Mouse (Mus musculus): ENCODE measurements around the gene Foxr2.
A peak's percentile ranks its signal among the peaks of the same experiment; 100 is the strongest.

Foxr2 gene

DNA sequence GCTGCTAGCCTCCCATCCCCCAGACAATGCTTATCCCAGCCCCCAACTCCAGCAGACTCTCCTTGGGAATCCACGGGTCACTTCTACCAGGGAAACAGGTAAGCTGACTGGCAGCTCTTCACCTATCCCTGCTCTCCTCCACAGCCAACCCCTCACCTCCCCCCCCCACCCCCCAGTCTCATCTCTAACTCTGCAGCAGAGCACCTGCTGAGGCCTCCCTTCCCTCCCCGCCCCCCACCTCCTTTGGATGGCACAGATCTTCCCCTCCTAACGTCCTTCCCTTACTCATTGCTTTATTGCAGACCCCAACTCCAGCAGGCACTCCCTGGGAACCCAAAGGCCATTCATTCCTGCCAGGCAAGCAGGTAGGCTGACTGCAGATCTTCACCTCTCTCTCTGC is at the start of gene Foxr2:
Gene Foxr2 (plus strand): TSS at position 301 of the 400 bp plus-strand sequence.
- no peak for DNase-seq (ENCODE audit: low spot score)

DNA sequence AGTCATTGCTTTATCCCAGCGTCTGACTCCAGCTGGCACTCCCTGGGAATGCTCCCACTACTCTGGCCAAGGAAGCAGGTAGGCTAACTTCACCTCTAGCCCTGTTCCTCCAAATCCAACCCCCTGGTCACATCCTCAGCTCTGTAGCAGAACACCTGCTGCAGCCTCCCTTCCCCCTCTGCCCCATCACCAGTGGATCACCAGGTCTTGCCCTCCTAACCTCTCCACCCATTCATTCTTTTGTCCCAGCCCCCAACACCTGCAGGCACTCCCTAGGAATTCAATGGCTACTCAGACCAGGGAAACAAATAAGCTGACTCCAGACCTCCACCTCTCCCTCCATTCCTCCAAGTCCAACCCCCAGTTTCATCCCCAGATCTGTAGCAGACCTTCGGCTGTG is 427 bp downstream of the Foxr2 start:
- DNase-seq (ENCODE audit: low spot score) = no peak

DNA sequence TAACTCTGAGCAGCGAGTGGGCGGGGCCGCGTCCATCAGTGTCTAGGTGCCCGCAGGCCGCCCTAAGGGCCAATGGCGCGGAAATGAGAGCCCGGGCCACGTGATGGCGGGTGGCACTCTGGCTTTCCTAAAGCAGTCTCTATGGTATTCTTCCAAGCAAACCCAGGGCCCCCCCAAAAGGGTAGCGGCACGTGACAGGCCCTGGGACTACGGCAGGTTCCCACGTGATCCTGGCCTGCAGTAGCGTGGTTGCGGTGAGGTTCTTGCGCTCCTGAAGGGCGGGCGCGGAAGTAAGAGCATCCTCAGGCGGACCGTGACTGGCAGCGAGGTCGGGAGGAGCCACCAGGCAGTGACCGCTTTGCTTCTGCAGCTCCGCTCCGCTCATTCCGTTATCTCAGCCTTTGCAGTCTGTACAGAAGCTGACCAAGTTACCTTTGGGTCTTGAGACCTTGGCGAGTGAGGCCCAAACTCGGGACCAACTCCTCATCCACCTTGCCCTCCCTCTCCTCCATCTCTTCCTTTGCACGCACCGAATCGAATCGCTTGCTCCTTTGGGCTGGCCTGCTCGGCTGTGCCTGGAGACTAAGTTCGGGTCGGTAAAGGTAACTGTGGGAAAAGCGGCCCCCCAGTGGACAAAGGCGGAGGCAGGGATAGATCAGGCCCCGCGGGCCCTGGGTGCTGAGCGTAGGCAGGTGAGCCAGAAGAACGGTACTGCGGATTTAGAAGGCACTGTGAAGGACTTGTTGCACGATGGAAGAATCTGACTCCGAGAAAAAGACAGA is 21.3 kb downstream of the Foxr2 start, which contains the start of gene Rragb:
Gene Rragb (plus strand): TSS at position 248 of the 782 bp plus-strand sequence.
- DNase-seq (ENCODE audit: low spot score) = peak; percentile 49

DNA sequence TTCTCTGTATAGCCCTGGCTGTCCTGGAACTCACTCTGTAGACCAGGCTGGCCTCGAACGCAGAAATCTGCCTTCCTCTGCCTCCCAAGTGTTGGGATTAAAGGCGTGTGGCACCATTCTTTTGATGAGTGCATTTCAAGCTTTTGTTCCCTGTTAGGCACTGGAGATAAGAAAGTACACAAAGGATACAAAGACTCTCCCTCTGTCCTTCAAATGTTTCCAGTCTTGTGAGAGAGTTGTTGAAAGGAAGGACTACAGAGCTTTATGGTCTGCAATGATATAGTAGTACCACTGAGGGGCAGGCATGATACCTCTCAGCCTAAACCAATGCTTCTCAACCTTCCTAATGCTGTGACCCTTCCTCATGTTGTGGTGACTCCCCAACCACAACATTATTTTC is 24.1 kb downstream of the Foxr2 start:
- no peak for DNase-seq (ENCODE audit: low spot score)

DNA sequence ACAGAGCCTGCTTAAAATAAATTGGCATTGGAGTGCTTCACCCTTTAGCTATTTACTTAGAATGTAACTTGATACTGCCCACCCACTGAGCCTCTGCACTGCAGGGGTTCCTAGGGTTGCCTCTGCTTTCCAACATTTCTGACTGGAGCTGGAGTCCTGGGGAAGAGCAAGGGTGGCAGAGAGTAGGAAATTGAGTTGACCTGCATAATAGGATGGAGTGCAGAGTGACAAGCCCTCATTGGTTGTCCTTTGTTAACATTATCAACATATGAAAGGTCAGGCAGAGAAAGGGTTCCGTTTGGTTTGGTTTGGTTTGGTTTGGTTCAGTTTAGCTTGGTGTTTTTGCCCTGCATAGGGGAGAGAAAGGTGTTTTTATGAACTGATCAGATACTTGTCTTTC is 33.2 kb downstream of the Foxr2 start:
- no peak for DNase-seq (ENCODE audit: low spot score)

DNA sequence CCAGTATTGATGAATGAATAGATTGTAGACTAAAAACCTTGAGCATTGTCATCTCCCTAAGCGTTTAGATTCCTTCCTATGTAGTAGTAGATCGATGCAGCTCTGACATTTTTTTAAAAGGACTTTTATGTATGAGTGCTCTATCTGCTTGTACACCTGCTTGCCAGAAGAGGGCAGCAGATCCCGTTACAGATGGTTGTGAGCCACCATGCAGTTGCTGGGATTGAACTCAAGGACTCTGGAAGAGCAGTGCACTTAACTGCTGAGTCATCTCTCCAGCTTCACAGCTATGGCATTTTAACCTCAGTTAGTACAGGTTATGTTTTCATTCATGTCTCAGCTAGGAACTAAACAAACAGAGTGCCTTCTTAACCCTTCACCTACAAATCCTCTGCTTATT is 36.7 kb downstream of the Foxr2 start:
- DNase-seq (ENCODE audit: low spot score) = no peak

DNA sequence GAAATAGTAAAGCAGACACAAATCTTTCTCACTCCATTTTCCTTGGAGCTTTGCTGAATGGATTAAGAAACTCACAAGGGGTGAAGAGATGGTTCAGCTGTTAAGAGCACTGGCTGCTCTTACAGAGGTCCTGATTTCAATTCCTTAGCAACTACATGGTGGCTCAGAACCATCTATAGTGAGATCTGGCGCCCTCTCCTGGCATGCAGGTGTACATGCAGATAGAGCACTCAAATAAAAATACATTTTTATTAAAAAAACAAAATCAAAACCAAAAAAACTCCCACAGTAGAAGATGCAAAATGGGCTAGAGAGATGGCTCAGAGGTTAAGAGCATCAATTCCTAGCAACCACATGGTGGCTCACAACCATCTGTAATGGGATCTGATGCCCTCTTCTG is 56.2 kb downstream of the Foxr2 start:
- DNase-seq (ENCODE audit: low spot score) = no peak

DNA sequence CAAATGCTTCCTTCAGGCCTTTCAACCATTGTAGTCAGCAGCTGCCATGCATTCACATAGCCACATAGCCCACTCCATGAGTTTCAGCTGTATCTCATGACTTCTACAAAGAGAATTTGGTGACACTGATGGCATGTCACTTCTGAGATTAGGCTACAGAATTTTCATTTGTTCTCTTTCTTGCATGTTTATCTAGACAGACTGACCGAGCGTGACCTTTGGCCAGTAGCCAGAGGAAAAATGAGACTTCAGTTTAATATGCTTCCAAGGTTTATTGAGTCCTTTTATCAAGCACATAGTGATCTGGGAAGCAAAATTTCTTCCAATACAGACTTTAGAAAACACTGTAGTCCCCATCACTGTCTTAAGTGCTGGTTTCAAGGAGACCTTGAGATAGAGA is 63.6 kb downstream of the Foxr2 start:
- DNase-seq (ENCODE audit: low spot score) = no peak

Measured in spleen, adult 12 weeks (tissue).